Mouse (Mus musculus) kidney, embryonic 16.5 days (tissue): Measurements from ENCODE around the gene Wdr81. TPM values are rescaled to one million over a fixed set of nuclear protein-coding genes. Genes with fewer than 3 reads are reported as not detected.

Source experiments
- ATAC-seq: fragments of 200-750 bp; cut with Nextera tagmentation; 2 replicates; pipeline ENCODE4 v1.8.0; 2017; ENCODE audit warnings: moderate TSS enrichment; ENCODE audit not compliant: low FRiP score, low TSS enrichment
- H3K27ac ChIP-seq: fragments of 300-500 bp; sonication (generic); 2 replicates; pipeline ENCODE4 v1.5.1; 2014; ENCODE audit warnings: low read length
- H3K27me3 ChIP-seq: fragments of 300-500 bp; sonication (generic); 2 replicates; pipeline ENCODE4 v1.6.1; 2014; ENCODE audit warnings: low read length, control low read depth, mixed read lengths; ENCODE audit not compliant: insufficient read depth
- H3K36me3 ChIP-seq: fragments of 300-500 bp; sonication (generic); 2 replicates; pipeline ENCODE4 v1.6.1; 2014; ENCODE audit warnings: low read length, control low read depth, mixed read lengths; ENCODE audit not compliant: insufficient read depth
- H3K4me1 ChIP-seq: fragments of 300-500 bp; sonication (generic); 2 replicates; pipeline ENCODE4 v1.6.1; 2014; ENCODE audit warnings: low read length, control low read depth, mixed read lengths; ENCODE audit not compliant: insufficient read depth
- H3K4me2 ChIP-seq: fragments of 300-500 bp; sonication (generic); replicated peaks from 2 replicates; pipeline ENCODE4 v1.6.1; 2014; ENCODE audit warnings: low read depth, low read length
- H3K4me3 ChIP-seq: fragments of 300-500 bp; sonication (generic); 2 replicates; pipeline ENCODE4 v1.5.1; 2014; ENCODE audit warnings: mild to moderate bottlenecking, low read length
- H3K9ac ChIP-seq: fragments of 300-500 bp; sonication (generic); replicated peaks from 2 replicates; pipeline ENCODE4 v1.6.1; 2014; ENCODE audit warnings: low read length
- H3K9me3 ChIP-seq: fragments of 300-500 bp; sonication (generic); 2 replicates; pipeline ENCODE4 v1.6.1; 2016; ENCODE audit warnings: low read length, control low read depth
- WGBS: fragments of 180-500 bp; shearing (Covaris S2); extraction: QIAGEN DNeasy Blood & Tissue Kit; methylation state at CpG from one replicate; pipeline ENCODE4 v1.1.7; 2014; 5-methylcytosine and 5-hydroxymethylcytosine counted together
- polyA plus RNA-seq: library from polyadenylated mRNA; unstranded; fragments of >200 nt; fragmentation: Nextera tagmentation; extraction: Ambion mirVana; gene quantifications from 2 replicates; pipeline ENCODE4 v1.2.1, GENCODE M21; 2015

The Wdr81 gene
- polyA plus RNA-seq, 1 experiment from 2014 or later, result 7.2 TPM

- Histone ChIP-seq H3K27ac (no peak overlapping the region), H3K4me1 (peaks cover 7% of the 10 kb centered on the region; the same call in 1 of the 2 replicates), H3K36me3 (no peaks in the 10 kb centered on the region), H3K4me3 (no peak overlapping the region), H3K9me3 (no peaks in the 10 kb centered on the region), H3K27me3 (no peaks in the 10 kb centered on the region), H3K4me2 (no peak overlapping the region), H3K9ac (no peak overlapping the region)
- WGBS, result 68% methylated on average over 4 of the region's 4 CpGs
- ATAC-seq, result no peak
Measured at GRCm38 (mm10) chr11:75406104-75406503, 48.4 kb downstream of the Wdr81 start.

GRCm38 (mm10) chr11:75404801-75405200, 49.7 kb downstream of the Wdr81 start:
- ATAC-seq, result no peak
- no peak overlapping the region for H3K4me2 ChIP-seq

GRCm38 (mm10) chr11:75403301-75404052, 51.0 kb downstream of the Wdr81 start:
- no peaks in the 10 kb centered on the region for H3K27me3 ChIP-seq
- no peaks in the 10 kb centered on the region for H3K36me3 ChIP-seq
- H3K27ac ChIP-seq, result no peak overlapping the region
- H3K4me3 ChIP-seq, result no peak overlapping the region
- no peak for ATAC-seq
- H3K4me1 ChIP-seq, result no peaks in the 10 kb centered on the region
- H3K4me2 ChIP-seq, result no peak overlapping the region
- 77% methylated on average over 6 of the region's 6 CpGs for WGBS
- H3K9me3 ChIP-seq, result no peaks in the 10 kb centered on the region
- no peak overlapping the region for H3K9ac ChIP-seq

More at GRCm38 (mm10) chr11:75404801-75405200, 49.7 kb downstream of the Wdr81 start:
- Histone ChIP-seq H3K27me3 (no peaks in the 10 kb centered on the region), H3K36me3 (no peaks in the 10 kb centered on the region), H3K4me3 (no peak overlapping the region), H3K4me1 (peaks cover 4% of the 10 kb centered on the region; the same call in 1 of the 2 replicates), H3K27ac (no peak overlapping the region), H3K9ac (no peak overlapping the region), H3K9me3 (no peaks in the 10 kb centered on the region)
- WGBS, result 89% methylated on average over 6 of the region's 6 CpGs

GRCm38 (mm10) chr11:75402271-75402690, 52.2 kb downstream of the Wdr81 start:
- H3K4me1 ChIP-seq, result no peaks in the 10 kb centered on the region
- no peaks in the 10 kb centered on the region for H3K36me3 ChIP-seq
- no peak overlapping the region for H3K9ac ChIP-seq
- no peak overlapping the region for H3K4me3 ChIP-seq
- 61% methylated on average over 5 of the region's 5 CpGs for WGBS
- no peaks in the 10 kb centered on the region for H3K27me3 ChIP-seq
- peak; percentile 69; the same call in 1 of the 2 replicates for ATAC-seq
- no peak overlapping the region for H3K27ac ChIP-seq
- no peak overlapping the region for H3K4me2 ChIP-seq
- H3K9me3 ChIP-seq, result no peaks in the 10 kb centered on the region

- Histone ChIP-seq H3K4me2 (no peak overlapping the region), H3K4me3 (no peak overlapping the region), H3K9ac (no peak overlapping the region), H3K4me1 (no peaks in the 10 kb centered on the region), H3K27ac (no peak overlapping the region), H3K27me3 (no peaks in the 10 kb centered on the region), H3K36me3 (no peaks in the 10 kb centered on the region), H3K9me3 (no peaks in the 10 kb centered on the region)
- WGBS, result 65% methylated on average over 9 of the region's 9 CpGs
- ATAC-seq, result no peak
Measured at GRCm38 (mm10) chr11:75400099-75400498, 54.4 kb downstream of the Wdr81 start.

- H3K4me1 ChIP-seq, result no peaks in the 10 kb centered on the region
- no peak overlapping the region for H3K9ac ChIP-seq
- H3K27me3 ChIP-seq, result no peaks in the 10 kb centered on the region
- H3K4me3 ChIP-seq, result no peak overlapping the region
- H3K36me3 ChIP-seq, result no peaks in the 10 kb centered on the region
- whole genome bisulfite sequencing, result 70% methylated on average over 11 of the region's 11 CpGs
- no peak overlapping the region for H3K4me2 ChIP-seq
- ATAC-seq, result no peak
- H3K9me3 ChIP-seq, result no peaks in the 10 kb centered on the region
- no peak overlapping the region for H3K27ac ChIP-seq
Measured at GRCm38 (mm10) chr11:75399411-75399841, 55.1 kb downstream of the Wdr81 start.

GRCm38 (mm10) chr11:75397452-75397851, 57.1 kb downstream of the Wdr81 start:
- ATAC-seq, result no peak
- Histone ChIP-seq H3K9ac (no peak overlapping the region), H3K4me3 (no peak overlapping the region), H3K4me2 (no peak overlapping the region), H3K9me3 (no peaks in the 10 kb centered on the region), H3K36me3 (no peaks in the 10 kb centered on the region), H3K4me1 (no peaks in the 10 kb centered on the region), H3K27ac (no peak overlapping the region), H3K27me3 (no peaks in the 10 kb centered on the region)
- WGBS, result 81% methylated on average over 7 of the region's 7 CpGs

DNA sequence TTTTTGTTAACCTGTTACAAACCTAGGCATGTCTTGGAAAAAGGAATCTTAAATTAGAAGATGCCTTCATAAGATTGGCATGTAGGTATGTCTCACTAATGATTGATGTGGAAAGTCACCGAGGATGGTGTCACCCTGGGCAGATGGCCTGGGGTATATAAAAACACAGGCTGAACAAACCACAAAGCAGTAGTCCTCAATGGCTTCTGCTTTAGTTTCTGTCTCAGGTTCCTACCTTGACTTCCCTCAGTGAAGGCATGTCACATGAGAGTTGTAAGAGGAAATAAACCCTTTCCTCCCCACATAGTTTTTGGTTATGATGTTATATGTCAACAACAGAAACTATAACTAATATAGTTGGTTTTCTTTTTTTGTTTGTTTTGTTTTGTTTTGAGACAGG, 58.9 kb downstream of the Wdr81 start:
- no peaks in the 10 kb centered on the region for H3K27me3 ChIP-seq
- no peak overlapping the region for H3K4me3 ChIP-seq
- no peaks in the 10 kb centered on the region for H3K4me1 ChIP-seq
- no peak overlapping the region for H3K4me2 ChIP-seq
- no peak for ATAC-seq
- WGBS, result 64% methylated on average over 1 of the region's 1 CpGs
- H3K9me3 ChIP-seq, result no peaks in the 10 kb centered on the region
- no peak overlapping the region for H3K27ac ChIP-seq
- H3K36me3 ChIP-seq, result no peaks in the 10 kb centered on the region
- no peak overlapping the region for H3K9ac ChIP-seq
